Mouse (Mus musculus) layer of hippocampus, postnatal 36 days (tissue): ENCODE data around the gene A830031A19Rik. TPM values are rescaled to one million over a fixed set of nuclear protein-coding genes. Genes with fewer than 3 reads are reported as not detected.

Experiments used
- DNase-seq, 2 experiments: peaks; one replicate each; pipeline ENCODE4 v3.0.0; 2022
- total RNA-seq, 2 experiments: library from RNA; stranded (reverse); gene quantifications; 2 replicates each; pipeline ENCODE4 v1.2.3; 2021

A830031A19Rik gene
- total RNA-seq, 2 experiments from 2014 or later, result 1.4 to 1.6 TPM

- peak in 1 of 2 experiments; percentile 0 for DNase-seq
Measured at GRCm38 (mm10) chr11:24095656-24096353, 21.0 kb upstream of the A830031A19Rik start.

- peak in 1 of 2 experiments; percentile 28 for DNase-seq
Measured at GRCm38 (mm10) chr11:24095236-24095635, 20.4 kb upstream of the A830031A19Rik start.

GRCm38 (mm10) chr11:24094086-24094487 lies 19.2 kb upstream of the A830031A19Rik start:
- DNase-seq, result peak; percentile 17 to 31

- peak in 1 of 2 experiments; percentile 6 for DNase-seq
Measured at GRCm38 (mm10) chr11:24092618-24093017, 17.8 kb upstream of the A830031A19Rik start.

GRCm38 (mm10) chr11:24091393-24092080 lies 16.7 kb upstream of the A830031A19Rik start:
- peak in 1 of 2 experiments; percentile 3 for DNase-seq

GRCm38 (mm10) chr11:24090443-24090842 lies 15.6 kb upstream of the A830031A19Rik start:
- DNase-seq, result no peak

- DNase-seq, result no peak
Measured at GRCm38 (mm10) chr11:24087069-24087468, 12.2 kb upstream of the A830031A19Rik start.

- no peak for DNase-seq
Measured at GRCm38 (mm10) chr11:24085986-24086385, 11.1 kb upstream of the A830031A19Rik start.

GRCm38 (mm10) chr11:24084590-24084989 lies 9.7 kb upstream of the A830031A19Rik start:
- no peak for DNase-seq

GRCm38 (mm10) chr11:24084077-24084476 lies 9.2 kb upstream of the A830031A19Rik start:
- no peak for DNase-seq

GRCm38 (mm10) chr11:24083423-24083822 lies 8.6 kb upstream of the A830031A19Rik start:
- no peak for DNase-seq

- no peak for DNase-seq
Measured at GRCm38 (mm10) chr11:24083076-24083405, 8.2 kb upstream of the A830031A19Rik start.

GRCm38 (mm10) chr11:24082385-24083075 lies 7.7 kb upstream of the A830031A19Rik start:
- no peak for DNase-seq

GRCm38 (mm10) chr11:24081687-24082384 lies 7.0 kb upstream of the A830031A19Rik start:
- DNase-seq, result no peak

GRCm38 (mm10) chr11:24081016-24081686 lies 6.3 kb upstream of the A830031A19Rik start:
- DNase-seq, result peak; percentile 68 to 73

GRCm38 (mm10) chr11:24080541-24080940 lies 5.7 kb upstream of the A830031A19Rik start:
- DNase-seq, result peak in 1 of 2 experiments; percentile 69

- DNase-seq, result peak; percentile 71 to 74
Measured at GRCm38 (mm10) chr11:24079392-24080391, 4.8 kb upstream of the A830031A19Rik start.

GRCm38 (mm10) chr11:24078706-24079316 lies 4.0 kb upstream of the A830031A19Rik start:
- no peak for DNase-seq

- no peak for DNase-seq
Measured at GRCm38 (mm10) chr11:24077795-24078705, 3.2 kb upstream of the A830031A19Rik start, which contains the start of gene Bcl11a. Gene Bcl11a, plus strand, starts transcription at chr11:24078056.
